Mouse (Mus musculus) heart, postnatal 0 days (tissue): ENCODE results near the gene Gprc5c. TPM values are rescaled to one million over a fixed set of nuclear protein-coding genes. Genes with fewer than 3 reads are reported as not detected.
A peak's percentile ranks its signal among the peaks of the same experiment; 100 is the strongest.

Source experiments
- ATAC-seq: fragments of 200-750 bp; cut with Nextera tagmentation; 2 replicates; pipeline ENCODE4 v1.8.0; 2017; ENCODE audit warnings: low read depth, moderate number of reproducible peaks, moderate library complexity; ENCODE audit not compliant: insufficient read depth
- DNase-seq: peaks from one replicate; pipeline ENCODE4 v3.0.0-alpha.2; 2016; ENCODE audit warnings: low spot score
- H3K27ac ChIP-seq: fragments of 300-500 bp; sonication (generic); 2 replicates; pipeline ENCODE4 v1.5.1; 2014; ENCODE audit warnings: low read depth, mild to moderate bottlenecking
- H3K27me3 ChIP-seq: fragments of 300-500 bp; sonication (generic); 2 replicates; pipeline ENCODE4 v1.6.1; 2014; ENCODE audit warnings: low read length, mixed read lengths; ENCODE audit not compliant: control insufficient read depth, insufficient read depth
- H3K36me3 ChIP-seq: fragments of 300-500 bp; sonication (generic); replicated peaks from 2 replicates; pipeline ENCODE4 v1.6.1; 2014; ENCODE audit warnings: low read length, mixed read lengths; ENCODE audit not compliant: control insufficient read depth, insufficient read depth
- H3K4me1 ChIP-seq: fragments of 300-500 bp; sonication (generic); 2 replicates; pipeline ENCODE4 v1.6.1; 2014; ENCODE audit warnings: antibody characterized with exemption; ENCODE audit not compliant: control insufficient read depth, insufficient read depth
- H3K4me2 ChIP-seq: fragments of 300-500 bp; sonication (generic); 2 replicates; pipeline ENCODE4 v1.6.1; 2014; ENCODE audit warnings: low read depth, mild to moderate bottlenecking, low read length, moderate library complexity
- H3K4me3 ChIP-seq: fragments of 300-500 bp; sonication (generic); 2 replicates; pipeline ENCODE4 v1.5.1; 2014; ENCODE audit warnings: low read depth, low read length
- H3K9ac ChIP-seq: fragments of 300-500 bp; sonication (generic); replicated peaks from 2 replicates; pipeline ENCODE4 v1.6.1; 2014; ENCODE audit warnings: low read depth, low read length, mixed read lengths
- H3K9me3 ChIP-seq: fragments of 300-500 bp; sonication (generic); replicated peaks from 2 replicates; pipeline ENCODE4 v1.6.1; 2016; ENCODE audit warnings: low read length; ENCODE audit not compliant: control insufficient read depth
- CTCF ChIP-seq: IDR thresholded peaks from 2 replicates; pipeline ENCODE4 v1.5.1; 2016; ENCODE audit warnings: antibody characterized with exemption, control low read depth, low read depth
- EP300 ChIP-seq: IDR thresholded peaks from 2 replicates; pipeline ENCODE4 v1.6.1; 2016; ENCODE audit warnings: antibody characterized with exemption, low read depth
- WGBS: fragments of 180-500 bp; shearing (Covaris S2); extraction: QIAGEN DNeasy Blood & Tissue Kit; methylation state at CpG from one replicate; pipeline ENCODE4 v1.1.7; 2014; 5-methylcytosine and 5-hydroxymethylcytosine counted together
- polyA plus RNA-seq: library from polyadenylated mRNA; unstranded; fragments of >200 nt; fragmentation: Nextera tagmentation; extraction: Ambion mirVana; gene quantifications from 2 replicates; pipeline ENCODE4 v1.2.1, GENCODE M21; 2015
- total RNA-seq: library from RNA; depleted of rRNA; stranded (reverse); fragments of >200 nt; gene quantifications from 2 replicates; pipeline ENCODE4 v1.2.3, GENCODE M21; 2014; ENCODE audit warnings: low replicate concordance

The Gprc5c gene
- total and polyA plus RNA-seq, 2 experiments from 2014 or later, result 7.5 to 16.5 TPM

GRCm38 (mm10) chr11:114884380-114885100, 33.6 kb downstream of the Gprc5c start:
- Histone ChIP-seq H3K36me3 (no peaks in the 10 kb centered on the region), H3K9me3 (no peaks in the 10 kb centered on the region), H3K9ac (no peak overlapping the region), H3K4me3 (no peak overlapping the region), H3K27me3 (no peaks in the 10 kb centered on the region), H3K27ac (peak overlapping the region; percentile 25), H3K4me2 (no peak overlapping the region), H3K4me1 (0 out of 2 replicates have a peak, but pooled peaks cover 5% of the 10 kb centered on the region)
- WGBS, result 71% methylated on average over 4 of the region's 4 CpGs
- DNase-seq (peak; percentile 35), ATAC-seq (no peak)
- TF ChIP-seq EP300 (no peak), CTCF (no peak)

- no peaks in the 10 kb centered on the region for H3K9me3 ChIP-seq
- DNase-seq (no peak), ATAC-seq (no peak)
- H3K27me3 ChIP-seq, result no peaks in the 10 kb centered on the region
- H3K4me3 ChIP-seq, result no peak within 1 kb of the TSS
- no peaks in the 10 kb centered on the region for H3K36me3 ChIP-seq
- no peaks in the 10 kb centered on the region for H3K4me1 ChIP-seq
- TF ChIP-seq CTCF, result no peak
- no peak for TF ChIP-seq EP300
- no peak within 1 kb of the TSS for H3K27ac ChIP-seq
- 66% methylated on average over 18 of the region's 18 CpGs for WGBS
- H3K4me2 ChIP-seq, result no peak within 1 kb of the TSS
- H3K9ac ChIP-seq, result no peak within 1 kb of the TSS
Measured at GRCm38 (mm10) chr11:114889991-114890518, 39.1 kb downstream of the Gprc5c start, which contains the start of gene Cd300a. Gene Cd300a (plus strand): TSS chr11:114890041.

- Histone ChIP-seq H3K9me3 (no peaks in the 10 kb centered on the region), H3K4me3 (no peak overlapping the region), H3K4me2 (no peak overlapping the region), H3K36me3 (no peaks in the 10 kb centered on the region), H3K9ac (no peak overlapping the region), H3K4me1 (no peaks in the 10 kb centered on the region), H3K27me3 (no peaks in the 10 kb centered on the region), H3K27ac (no peak overlapping the region)
- ATAC-seq (no peak), DNase-seq (no peak)
- TF ChIP-seq EP300 (no peak), CTCF (no peak)
- WGBS, result 48% methylated on average over 5 of the region's 5 CpGs
Measured at GRCm38 (mm10) chr11:114890542-114890941, 39.6 kb downstream of the Gprc5c start.

GRCm38 (mm10) chr11:114896085-114896484, 45.1 kb downstream of the Gprc5c start:
- WGBS, result 80% methylated on average over 3 of the region's 3 CpGs
- no peaks in the 10 kb centered on the region for H3K4me1 ChIP-seq
- TF ChIP-seq EP300 (no peak), CTCF (no peak)
- no peak for DNase-seq
- H3K36me3 ChIP-seq, result no peaks in the 10 kb centered on the region
- no peak overlapping the region for H3K27ac ChIP-seq
- no peak overlapping the region for H3K4me3 ChIP-seq
- no peaks in the 10 kb centered on the region for H3K9me3 ChIP-seq
- H3K9ac ChIP-seq, result no peak overlapping the region
- no peak overlapping the region for H3K4me2 ChIP-seq
- no peak for ATAC-seq
- no peaks in the 10 kb centered on the region for H3K27me3 ChIP-seq

GRCm38 (mm10) chr11:114898026-114898425, 47.1 kb downstream of the Gprc5c start:
- ATAC-seq (no peak), DNase-seq (no peak)
- Histone ChIP-seq H3K36me3 (no peaks in the 10 kb centered on the region), H3K4me1 (no peaks in the 10 kb centered on the region), H3K4me3 (no peak overlapping the region), H3K9me3 (no peaks in the 10 kb centered on the region), H3K27ac (no peak overlapping the region), H3K9ac (no peak overlapping the region), H3K27me3 (no peaks in the 10 kb centered on the region), H3K4me2 (no peak overlapping the region)
- WGBS, result 29% methylated on average over 1 of the region's 1 CpGs
- TF ChIP-seq EP300, result no peak
- no peak for TF ChIP-seq CTCF

- DNase-seq, result no peak
- 56% methylated on average over 4 of the region's 4 CpGs for WGBS
- H3K27ac ChIP-seq, result no peak overlapping the region
Measured at GRCm38 (mm10) chr11:114903224-114903623, 52.3 kb downstream of the Gprc5c start.

More at GRCm38 (mm10) chr11:114903224-114903623, 52.3 kb downstream of the Gprc5c start:
- no peak for TF ChIP-seq CTCF
- TF ChIP-seq EP300, result no peak
- no peaks in the 10 kb centered on the region for H3K27me3 ChIP-seq
- H3K4me3 ChIP-seq, result no peak overlapping the region
- H3K4me1 ChIP-seq, result no peaks in the 10 kb centered on the region
- H3K9me3 ChIP-seq, result no peaks in the 10 kb centered on the region
- H3K4me2 ChIP-seq, result no peak overlapping the region
- no peak for ATAC-seq
- H3K9ac ChIP-seq, result no peak overlapping the region
- H3K36me3 ChIP-seq, result no peaks in the 10 kb centered on the region
